Mouse (Mus musculus) midbrain, postnatal 0 days (tissue): ENCODE results near the gene Tmem50b. TPM values are rescaled to one million over a fixed set of nuclear protein-coding genes. Genes with fewer than 3 reads are reported as not detected.

Experiments
- ATAC-seq: fragments of 200-750 bp; cut with Nextera tagmentation; 2 replicates; pipeline ENCODE4 v1.8.0; 2017; ENCODE audit warnings: moderate number of reproducible peaks, mild to moderate bottlenecking, moderate TSS enrichment, moderate library complexity; ENCODE audit not compliant: low FRiP score
- DNase-seq: peaks from one replicate; pipeline ENCODE4 v3.0.0-alpha.2; 2015; ENCODE audit warnings: low spot score
- H3K27ac ChIP-seq: fragments of 300-500 bp; sonication (generic); 2 replicates; pipeline ENCODE4 v1.5.1; 2014; ENCODE audit warnings: low read depth, mild to moderate bottlenecking, low read length, mixed read lengths
- H3K27me3 ChIP-seq: fragments of 300-500 bp; sonication (generic); 2 replicates; pipeline ENCODE4 v1.6.1; 2014; ENCODE audit warnings: low read length, control low read depth, mixed read lengths; ENCODE audit not compliant: insufficient read depth
- H3K36me3 ChIP-seq: fragments of 300-500 bp; sonication (generic); 2 replicates; pipeline ENCODE4 v1.6.1; 2014; ENCODE audit warnings: low read length, control low read depth, mixed read lengths; ENCODE audit not compliant: insufficient read depth
- H3K4me1 ChIP-seq: fragments of 300-500 bp; sonication (generic); 2 replicates; pipeline ENCODE4 v1.6.1; 2014; ENCODE audit warnings: mild to moderate bottlenecking, control low read depth, antibody characterized with exemption, low read length, mixed read lengths; ENCODE audit not compliant: insufficient read depth
- H3K4me2 ChIP-seq: fragments of 300-500 bp; sonication (generic); 2 replicates; pipeline ENCODE4 v1.6.1; 2014; ENCODE audit warnings: low read depth, mild to moderate bottlenecking, low read length, mixed read lengths; ENCODE audit not compliant: poor library complexity, severe bottlenecking
- H3K4me3 ChIP-seq: fragments of 300-500 bp; sonication (generic); 2 replicates; pipeline ENCODE4 v1.5.1; 2014; ENCODE audit warnings: low read depth, mild to moderate bottlenecking, low read length, moderate library complexity
- H3K9ac ChIP-seq: fragments of 300-500 bp; sonication (generic); replicated peaks from 2 replicates; pipeline ENCODE4 v1.6.1; 2014; ENCODE audit warnings: mild to moderate bottlenecking, low read length, moderate library complexity, mixed read lengths; ENCODE audit not compliant: poor library complexity, severe bottlenecking
- H3K9me3 ChIP-seq: fragments of 300-500 bp; sonication (generic); 2 replicates; pipeline ENCODE4 v1.6.1; 2016; ENCODE audit warnings: low read length, control low read depth
- CTCF ChIP-seq: IDR thresholded peaks from 2 replicates; pipeline ENCODE4 v1.5.1; 2016; ENCODE audit warnings: antibody characterized with exemption, mild to moderate bottlenecking
- WGBS: fragments of 180-500 bp; shearing (Covaris S2); extraction: QIAGEN DNeasy Blood & Tissue Kit; methylation state at CpG from one replicate; pipeline ENCODE4 v1.1.7; 2014; 5-methylcytosine and 5-hydroxymethylcytosine counted together
- polyA plus RNA-seq: library from polyadenylated mRNA; unstranded; fragments of >200 nt; fragmentation: Nextera tagmentation; extraction: Ambion mirVana; gene quantifications from 2 replicates; pipeline ENCODE4 v1.2.1, GENCODE M21; 2015
- total RNA-seq: library from RNA; depleted of rRNA; stranded (reverse); fragments of >200 nt; gene quantifications from 2 replicates; pipeline ENCODE4 v1.2.3, GENCODE M21; 2014

Tmem50b gene
- total and polyA plus RNA-seq, 2 experiments from 2014 or later, result 78.2 to 103 TPM

- ATAC-seq, result no peak
- no peak for TF ChIP-seq CTCF
- Histone ChIP-seq H3K9ac (peak overlapping the region; percentile 87), H3K4me2 (peak overlapping the region; percentile 82), H3K27me3 (no peaks in the 10 kb centered on the region), H3K4me1 (peaks cover 6% of the 10 kb centered on the region; the same call in 1 of the 2 replicates), H3K36me3 (peaks cover 4% of the 10 kb centered on the region; the same call in 1 of the 2 replicates), H3K27ac (no peak overlapping the region), H3K9me3 (no peaks in the 10 kb centered on the region), H3K4me3 (peak overlapping the region; percentile 92)
- WGBS, result 14% methylated on average over 9 of the region's 9 CpGs
- no peak for DNase-seq
Measured at GRCm38 (mm10) chr16:91596397-91596778, 1.2 kb downstream of the Tmem50b start.

DNA sequence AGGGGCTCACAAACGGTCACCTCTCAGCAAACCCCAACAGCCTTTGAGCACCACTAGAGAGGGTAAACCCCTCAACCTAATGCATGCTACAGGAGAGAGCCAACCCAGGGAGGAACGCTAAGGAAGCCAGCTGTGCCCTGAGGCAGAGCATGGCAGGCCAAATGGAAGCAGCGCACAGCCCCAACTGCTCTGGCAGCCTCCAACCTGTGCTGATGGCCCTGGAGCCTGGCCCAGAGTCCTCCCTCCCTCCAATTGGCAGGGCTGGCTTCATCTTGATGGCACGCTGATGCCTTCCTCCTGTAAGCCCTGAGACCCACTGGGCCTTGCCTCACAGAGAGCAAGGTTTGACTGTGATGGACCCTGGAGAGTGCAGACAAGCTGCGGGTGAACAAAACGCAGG lies 2.5 kb downstream of the Tmem50b start:
- Histone ChIP-seq H3K9ac (no peak overlapping the region), H3K9me3 (no peaks in the 10 kb centered on the region), H3K4me2 (no peak overlapping the region), H3K4me1 (peaks cover 6% of the 10 kb centered on the region; the same call in 1 of the 2 replicates), H3K27ac (no peak overlapping the region), H3K4me3 (no peak overlapping the region), H3K36me3 (peaks cover 4% of the 10 kb centered on the region; the same call in 1 of the 2 replicates), H3K27me3 (no peaks in the 10 kb centered on the region)
- 75% methylated on average over 6 of the region's 6 CpGs for WGBS
- ATAC-seq (no peak), DNase-seq (peak; percentile 58)
- no peak for TF ChIP-seq CTCF

DNA sequence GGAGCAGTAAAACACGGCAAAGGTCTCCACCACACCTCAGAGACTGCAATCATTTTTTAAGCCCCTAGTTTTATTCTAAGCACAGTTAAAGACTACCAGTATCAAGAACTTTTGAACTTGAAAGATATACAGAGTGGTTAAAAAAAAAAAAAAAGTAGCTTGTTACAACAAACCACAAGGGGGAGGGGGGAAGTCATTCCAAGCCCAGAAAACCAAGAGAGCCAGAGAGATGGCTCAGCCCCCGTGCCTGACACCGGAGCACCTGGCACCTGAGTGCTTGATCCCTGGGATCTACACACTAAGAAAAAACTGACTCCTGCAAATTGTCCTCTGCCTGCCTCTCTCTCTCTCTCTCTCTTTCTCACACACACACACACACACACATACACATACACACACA lies 4.3 kb downstream of the Tmem50b start:
- WGBS, result 82% methylated on average over 3 of the region's 3 CpGs
- ATAC-seq (no peak), DNase-seq (no peak)
- no peak overlapping the region for H3K9ac ChIP-seq
- no peak overlapping the region for H3K27ac ChIP-seq
- H3K27me3 ChIP-seq, result no peaks in the 10 kb centered on the region
- peaks cover 4% of the 10 kb centered on the region; the same call in 1 of the 2 replicates for H3K36me3 ChIP-seq
- H3K4me1 ChIP-seq, result peaks cover 6% of the 10 kb centered on the region; the same call in 1 of the 2 replicates
- TF ChIP-seq CTCF, result no peak
- H3K4me2 ChIP-seq, result no peak overlapping the region
- H3K9me3 ChIP-seq, result no peaks in the 10 kb centered on the region
- H3K4me3 ChIP-seq, result no peak overlapping the region

GRCm38 (mm10) chr16:91592162-91592561 lies 5.4 kb downstream of the Tmem50b start:
- Histone ChIP-seq H3K27ac (no peak overlapping the region), H3K27me3 (no peaks in the 10 kb centered on the region), H3K9ac (no peak overlapping the region), H3K4me1 (peaks cover 6% of the 10 kb centered on the region; the same call in 1 of the 2 replicates), H3K4me2 (no peak overlapping the region), H3K9me3 (no peaks in the 10 kb centered on the region), H3K4me3 (no peak overlapping the region), H3K36me3 (peaks cover 4% of the 10 kb centered on the region; the same call in 1 of the 2 replicates)
- DNase-seq (no peak), ATAC-seq (no peak)
- no peak for TF ChIP-seq CTCF
- 72% methylated on average over 8 of the region's 8 CpGs for WGBS

- no peaks in the 10 kb centered on the region for H3K9me3 ChIP-seq
- no peak overlapping the region for H3K27ac ChIP-seq
- H3K36me3 ChIP-seq, result peaks cover 16% of the 10 kb centered on the region; the same call in 1 of the 2 replicates
- no peaks in the 10 kb centered on the region for H3K4me1 ChIP-seq
- no peak for TF ChIP-seq CTCF
- 90% methylated on average over 3 of the region's 3 CpGs for WGBS
- no peak for DNase-seq
- ATAC-seq, result no peak
- H3K4me2 ChIP-seq, result no peak overlapping the region
- no peak overlapping the region for H3K9ac ChIP-seq
- no peak overlapping the region for H3K4me3 ChIP-seq
- no peaks in the 10 kb centered on the region for H3K27me3 ChIP-seq
Measured at GRCm38 (mm10) chr16:91588703-91589102, 8.9 kb downstream of the Tmem50b start.

DNA sequence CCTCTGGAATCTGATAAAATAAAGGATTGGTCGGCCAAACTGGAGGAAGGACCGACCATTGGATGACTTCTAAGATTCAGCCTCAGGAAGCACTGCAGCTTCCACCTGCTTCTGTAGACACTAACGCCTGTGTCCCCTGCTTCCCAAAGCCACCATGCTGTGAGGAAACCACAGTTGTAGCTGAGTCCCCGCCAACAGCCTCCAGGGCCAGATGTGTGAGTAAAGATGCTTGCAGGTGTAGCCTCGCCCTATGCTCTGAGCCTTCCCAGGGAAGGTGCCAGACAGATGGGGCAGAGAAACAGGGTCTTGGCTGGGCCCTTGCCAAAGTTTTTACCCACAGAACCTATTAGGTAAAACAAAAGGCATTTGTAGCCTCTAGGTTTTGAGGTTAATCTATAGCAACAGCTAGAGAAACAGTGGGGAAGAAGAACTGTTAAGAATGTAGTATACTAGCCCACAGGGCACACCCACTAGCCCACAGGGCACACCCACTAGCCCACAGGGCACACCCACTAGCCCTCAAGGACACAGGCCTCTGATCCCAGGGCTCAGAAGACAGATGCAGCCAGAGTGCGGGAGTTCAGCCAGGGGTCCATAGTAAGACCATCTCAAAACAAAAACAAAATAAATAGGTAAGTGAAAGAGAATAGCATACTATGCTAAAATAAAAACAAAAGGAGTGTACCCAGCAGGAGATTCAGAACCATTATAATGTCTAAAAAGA lies 9.7 kb downstream of the Tmem50b start:
- no peaks in the 10 kb centered on the region for H3K27me3 ChIP-seq
- DNase-seq (no peak), ATAC-seq (no peak)
- no peak overlapping the region for H3K27ac ChIP-seq
- H3K36me3 ChIP-seq, result peaks cover 15% of the 10 kb centered on the region; the same call in 1 of the 2 replicates
- H3K4me1 ChIP-seq, result no peaks in the 10 kb centered on the region
- TF ChIP-seq CTCF, result no peak
- no peak overlapping the region for H3K9ac ChIP-seq
- H3K4me3 ChIP-seq, result no peak overlapping the region
- WGBS, result 62% methylated on average over 6 of the region's 6 CpGs
- H3K9me3 ChIP-seq, result no peaks in the 10 kb centered on the region
- no peak overlapping the region for H3K4me2 ChIP-seq
